Mouse (Mus musculus): ENCODE results near the gene Gpr137c. TPM values are rescaled to one million over a fixed set of nuclear protein-coding genes. Genes with fewer than 3 reads are reported as not detected.

The Gpr137c gene
- polyA plus RNA-seq (2014; fragmentation: Illumina TruSeq; extraction: RNeasy Lipid Tissue Mini Kit (QIAGEN cat#74804); ENCODE audit: low read depth, low replicate concordance) = 5.9 TPM

DNA sequence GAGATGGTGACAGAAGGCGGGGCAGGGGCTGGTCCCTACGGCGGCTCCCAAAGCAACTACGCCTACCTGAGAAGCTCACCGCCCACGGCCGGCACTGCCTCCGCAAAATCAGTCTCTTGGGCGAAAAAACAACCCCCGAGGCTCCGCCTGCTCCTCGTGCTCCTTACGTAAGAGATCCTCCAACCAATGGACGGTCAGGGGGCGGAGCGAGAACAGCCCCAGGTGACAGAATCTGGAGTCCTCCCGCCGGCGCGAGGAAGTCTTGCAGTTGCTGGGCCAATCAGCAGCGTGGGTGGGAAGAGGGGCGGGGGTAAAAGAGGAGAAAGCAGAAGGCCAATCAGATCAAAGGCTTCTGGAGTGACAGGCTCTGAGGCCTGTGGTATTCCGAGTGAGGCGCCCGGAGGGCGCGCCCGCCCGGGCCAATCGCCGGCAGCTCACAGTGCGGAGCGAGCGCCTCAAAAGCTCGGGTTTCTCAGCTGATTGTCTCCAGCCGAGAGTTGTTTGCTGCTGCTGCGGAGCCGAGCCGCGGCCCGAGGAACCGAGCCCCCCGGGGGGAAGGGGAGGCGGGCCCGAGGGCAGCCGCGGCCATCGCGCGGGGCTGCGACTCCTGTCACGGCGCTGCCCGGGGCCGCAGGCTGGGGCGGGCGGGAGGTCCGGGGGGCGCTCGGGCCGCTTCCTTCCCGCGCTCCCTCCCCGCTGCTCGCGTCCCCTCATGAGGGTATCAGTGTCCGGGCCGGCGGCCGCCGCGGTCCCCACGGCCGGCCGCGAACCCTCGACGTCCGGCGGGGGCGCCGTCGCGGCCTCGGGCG, at the start of gene Gpr137c:
Gene Gpr137c, plus strand, starts transcription at position 437 of the 809 bp plus-strand sequence.

DNA sequence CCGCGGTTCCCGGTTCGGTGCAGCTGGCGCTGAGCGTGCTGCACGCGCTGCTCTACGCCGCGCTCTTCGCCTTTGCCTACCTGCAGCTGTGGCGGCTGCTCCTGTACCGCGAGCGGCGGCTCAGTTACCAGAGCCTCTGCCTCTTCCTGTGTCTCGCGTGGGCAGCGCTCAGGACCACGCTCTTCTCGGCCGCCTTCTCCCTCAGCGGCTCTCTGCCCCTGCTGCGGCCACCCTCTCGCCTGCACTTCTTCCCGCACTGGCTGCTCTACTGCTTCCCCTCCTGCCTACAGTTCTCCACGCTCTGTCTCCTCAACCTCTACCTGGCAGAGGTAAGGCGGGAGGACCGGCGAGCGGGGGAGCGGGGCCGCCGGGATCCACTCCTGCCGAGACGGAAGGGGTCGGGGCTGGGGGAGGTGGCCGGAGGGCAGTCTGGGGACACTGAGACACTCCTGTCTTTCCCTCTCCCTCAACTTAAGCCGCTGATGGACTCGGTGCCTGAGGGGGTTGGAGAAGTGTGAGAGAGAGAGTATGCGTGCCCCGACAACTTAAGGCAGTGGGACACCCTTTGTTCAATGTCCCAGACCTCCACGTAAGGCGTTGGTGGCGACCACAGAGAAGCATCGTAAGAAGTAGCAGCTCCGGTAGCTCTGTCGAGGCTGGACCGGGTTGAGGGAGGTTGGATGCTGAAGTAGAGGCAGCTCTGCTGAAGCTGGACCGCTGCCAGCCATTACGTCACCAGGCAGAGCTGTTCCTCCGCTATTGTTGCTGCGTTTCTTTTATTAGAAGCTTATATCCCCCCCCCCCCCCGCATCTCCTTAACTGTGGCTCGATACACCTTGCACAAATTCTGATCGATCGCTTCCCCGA, 806 bp downstream of the Gpr137c start, which contains the start of gene Txndc16:
Gene Txndc16, minus strand, starts transcription at position 239 of the 867 bp plus-strand sequence.

DNA sequence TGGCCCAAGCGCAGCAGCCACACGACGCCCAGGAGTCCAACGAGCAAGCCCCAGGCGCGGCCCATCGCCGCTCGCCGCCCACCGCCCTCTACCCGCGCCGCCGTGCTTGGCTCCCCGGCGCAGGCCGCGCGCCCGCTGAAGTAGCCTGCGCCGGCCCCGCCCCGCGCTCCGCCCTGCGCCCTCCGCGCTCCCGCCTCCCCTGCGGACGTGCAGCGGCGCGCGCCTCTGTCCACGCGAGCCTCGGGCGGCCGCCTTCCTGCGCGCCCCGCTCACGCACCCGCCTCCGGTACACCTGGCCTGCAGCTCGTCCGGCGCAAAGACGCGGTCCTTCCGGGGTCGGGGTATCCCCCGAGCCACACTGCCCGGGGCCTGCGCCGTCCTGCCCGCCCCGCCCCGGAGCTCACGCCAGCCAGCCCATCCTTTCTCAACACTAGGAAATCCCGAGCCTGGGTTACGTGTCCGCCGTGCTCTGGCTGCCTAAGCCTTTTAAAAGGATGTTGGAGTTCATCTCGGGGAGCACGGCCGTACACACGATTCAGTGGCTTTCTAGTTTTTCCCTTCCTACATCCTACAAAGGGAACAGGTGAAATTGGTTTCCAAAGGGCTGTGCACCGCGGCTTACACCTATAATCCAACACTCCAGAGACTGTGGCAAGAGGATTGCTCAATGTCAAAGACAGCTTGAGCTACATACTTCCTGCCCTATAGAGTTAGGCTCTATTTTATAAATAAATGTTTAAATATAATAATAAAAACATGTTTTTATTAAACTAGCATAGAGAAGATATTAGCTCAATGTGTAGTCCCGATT, 99.1 kb downstream of the Gpr137c start, which contains the start of gene Ero1l:
Gene Ero1l, minus strand, starts transcription at position 346 of the 811 bp plus-strand sequence.

GRCm38 (mm10) chr14:45329589-45330181, 110.2 kb downstream of the Gpr137c start, which contains the start of gene Psmc6:
Gene Psmc6, plus strand, starts transcription at chr14:45329788.

Other genes starting within 250 kb of the Gpr137c start
- 1.8 TPM for gene Ptger2, start 231.5 kb upstream of the Gpr137c start, polyA plus RNA-seq (2014; fragmentation: Illumina TruSeq; extraction: RNeasy Lipid Tissue Mini Kit (QIAGEN cat#74804); ENCODE audit: low read depth, low replicate concordance)
- gene Txndc16, start 611 bp downstream of the Gpr137c start, polyA plus RNA-seq (2014; fragmentation: Illumina TruSeq; extraction: RNeasy Lipid Tissue Mini Kit (QIAGEN cat#74804); ENCODE audit: low read depth, low replicate concordance) = 51.4 TPM
- gene Ero1l, start 99.1 kb downstream of the Gpr137c start, polyA plus RNA-seq (2014; fragmentation: Illumina TruSeq; extraction: RNeasy Lipid Tissue Mini Kit (QIAGEN cat#74804); ENCODE audit: low read depth, low replicate concordance) = 21.8 TPM
- 78.0 TPM for gene Psmc6, start 110.1 kb downstream of the Gpr137c start, polyA plus RNA-seq (2014; fragmentation: Illumina TruSeq; extraction: RNeasy Lipid Tissue Mini Kit (QIAGEN cat#74804); ENCODE audit: low read depth, low replicate concordance)
- 16.6 TPM for gene Styx, start 131.4 kb downstream of the Gpr137c start, polyA plus RNA-seq (2014; fragmentation: Illumina TruSeq; extraction: RNeasy Lipid Tissue Mini Kit (QIAGEN cat#74804); ENCODE audit: low read depth, low replicate concordance)
- 23.4 TPM for gene Gnpnat1, start 185.2 kb downstream of the Gpr137c start, polyA plus RNA-seq (2014; fragmentation: Illumina TruSeq; extraction: RNeasy Lipid Tissue Mini Kit (QIAGEN cat#74804); ENCODE audit: low read depth, low replicate concordance)